Mouse (Mus musculus) CD4-positive, CD25-positive, alpha-beta regulatory T cell, adult 9 weeks (primary cell): Measurements from ENCODE around the gene Ltbp2. TPM values are rescaled to one million over a fixed set of nuclear protein-coding genes. Genes with fewer than 3 reads are reported as not detected.

ENCODE experiments used
- polyA plus RNA-seq: library from polyadenylated mRNA; unstranded; fragments of 100-300 nt; shearing (Covaris generic); gene quantifications from one replicate; pipeline ENCODE4 v1.2.1, GENCODE M21; 2017

The Ltbp2 gene
- 0.05 TPM for polyA plus RNA-seq

DNA sequence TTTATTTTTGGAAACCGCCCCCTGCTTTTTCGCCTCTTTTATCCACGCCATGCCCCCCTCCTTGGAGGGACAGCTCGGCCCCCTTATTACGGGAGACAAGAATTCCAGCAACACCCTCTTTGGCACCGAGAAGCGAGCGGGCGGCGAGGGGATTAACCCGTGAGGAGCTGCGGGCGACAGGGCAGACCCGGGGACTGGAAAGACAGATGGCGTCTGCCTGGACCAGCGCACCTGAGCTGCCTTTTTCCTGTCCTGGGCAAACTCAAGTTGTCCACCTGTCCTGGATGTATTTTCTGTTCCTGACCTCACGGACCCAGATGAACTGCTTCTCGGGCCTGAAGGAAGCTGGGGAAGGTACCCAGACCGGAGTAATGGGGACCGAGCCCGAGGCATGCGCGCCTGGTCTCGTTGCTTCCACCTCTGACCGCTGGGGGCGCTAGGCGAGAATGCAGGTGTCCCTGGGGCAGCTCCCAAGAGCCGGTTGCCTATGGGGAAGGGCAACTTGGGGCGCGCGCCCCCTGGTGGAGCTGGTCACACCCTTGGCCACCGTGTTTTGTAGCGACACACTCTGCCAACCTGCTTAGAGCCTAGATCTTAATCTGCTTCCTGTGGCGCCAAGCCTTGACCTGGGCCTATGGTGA is at the start of gene Ltbp2:
Gene Ltbp2 (minus strand): TSS at position 52 of the 641 bp plus-strand sequence.

DNA sequence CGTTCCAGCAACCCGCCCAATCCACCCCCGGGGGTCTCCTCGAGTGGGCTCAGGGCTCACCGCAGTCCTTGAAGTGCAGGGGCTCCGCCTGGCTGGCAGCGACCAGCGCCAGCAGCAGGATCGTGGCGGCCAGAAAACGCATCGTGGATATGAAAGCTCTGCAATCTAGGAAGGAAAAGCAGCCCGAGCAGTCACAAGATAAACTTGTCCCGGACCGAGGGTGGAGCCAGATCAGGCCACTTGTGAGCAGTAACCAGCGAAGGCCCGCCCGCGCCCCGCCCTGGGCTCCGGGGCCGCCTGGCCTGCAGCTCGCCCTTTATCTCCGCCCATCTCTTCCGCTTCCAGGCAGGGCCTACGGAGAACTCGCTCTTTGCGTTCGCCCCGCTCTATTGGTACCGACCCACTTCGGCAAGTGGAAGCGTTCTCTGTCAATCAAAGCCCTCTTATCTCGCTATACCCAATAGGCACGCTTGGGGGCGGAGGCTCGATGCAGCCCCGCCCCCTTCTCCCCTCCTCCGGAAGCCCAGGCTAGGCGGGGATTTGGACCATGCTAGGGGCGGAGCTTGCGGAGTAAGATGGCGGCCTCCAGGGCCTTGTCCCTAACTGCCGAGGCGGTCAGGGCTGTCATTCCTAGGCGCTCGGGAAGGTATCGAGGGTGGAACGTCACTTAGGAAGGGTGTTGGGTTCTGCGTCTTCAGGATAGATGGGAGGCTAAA is 103.4 kb downstream of the Ltbp2 start, which contains the start of the genes Npc2 and Isca2:
Gene Npc2 (minus strand): TSS at position 427 of the 716 bp plus-strand sequence.
Gene Isca2 (plus strand): TSS at position 526 of the 716 bp plus-strand sequence.

Other genes starting within 250 kb of the Ltbp2 start
- not detected for gene Vrtn, start 235.5 kb downstream of the Ltbp2 start, polyA plus RNA-seq
- not detected for gene Syndig1l, start 177.7 kb downstream of the Ltbp2 start, polyA plus RNA-seq
- gene Npc2, start 103.4 kb downstream of the Ltbp2 start, polyA plus RNA-seq: 133 TPM
- 113 TPM for gene Isca2, start 103.3 kb downstream of the Ltbp2 start, polyA plus RNA-seq
- gene Fcf1, start 94.4 kb upstream of the Ltbp2 start, polyA plus RNA-seq: 163 TPM
- gene Arel1, start 94.4 kb upstream of the Ltbp2 start, polyA plus RNA-seq: 56.8 TPM
- 24.7 TPM for gene Ylpm1, start 119.8 kb upstream of the Ltbp2 start, polyA plus RNA-seq
- gene Prox2, start 234.2 kb upstream of the Ltbp2 start, polyA plus RNA-seq: 8.8 TPM
- 121 TPM for gene Dlst, start 234.3 kb upstream of the Ltbp2 start, polyA plus RNA-seq